Mouse (Mus musculus) intestine, embryonic 15.5 days (tissue): ENCODE data around the gene Tmem132d. TPM values are rescaled to one million over a fixed set of nuclear protein-coding genes. Genes with fewer than 3 reads are reported as not detected.

Experiments
- ATAC-seq: fragments of 200-750 bp; cut with Nextera tagmentation; 2 replicates; pipeline ENCODE4 v1.8.0; 2017; ENCODE audit warnings: moderate TSS enrichment, moderate library complexity
- H3K27ac ChIP-seq: fragments of 300-500 bp; sonication (generic); 2 replicates; pipeline ENCODE4 v1.5.1; 2015; ENCODE audit warnings: mild to moderate bottlenecking, inconsistent platforms
- H3K27me3 ChIP-seq: fragments of 300-500 bp; sonication (generic); replicated peaks from 2 replicates; pipeline ENCODE4 v1.6.1; 2015; ENCODE audit warnings: inconsistent platforms
- H3K36me3 ChIP-seq: fragments of 300-500 bp; sonication (generic); 2 replicates; pipeline ENCODE4 v1.6.1; 2015; ENCODE audit warnings: inconsistent platforms
- H3K4me1 ChIP-seq: fragments of 300-500 bp; sonication (generic); replicated peaks from 2 replicates; pipeline ENCODE4 v1.6.1; 2015; ENCODE audit warnings: inconsistent platforms
- H3K4me2 ChIP-seq: fragments of 300-500 bp; sonication (generic); replicated peaks from 2 replicates; pipeline ENCODE4 v1.6.1; 2015; ENCODE audit warnings: mild to moderate bottlenecking, inconsistent platforms
- H3K4me3 ChIP-seq: fragments of 300-500 bp; sonication (generic); replicated peaks from 2 replicates; pipeline ENCODE4 v1.5.1; 2015; ENCODE audit warnings: inconsistent platforms
- H3K9ac ChIP-seq: fragments of 300-500 bp; sonication (generic); 2 replicates; pipeline ENCODE4 v1.6.1; 2015; ENCODE audit warnings: inconsistent platforms
- H3K9me3 ChIP-seq: fragments of 300-500 bp; sonication (generic); 2 replicates; pipeline ENCODE4 v1.6.1; 2016; ENCODE audit warnings: inconsistent platforms
- WGBS: fragments of 180-500 bp; shearing (Covaris S2); methylation state at CpG from one replicate; pipeline ENCODE4 v1.1.7; 2015; 5-methylcytosine and 5-hydroxymethylcytosine counted together
- polyA plus RNA-seq: library from polyadenylated mRNA; unstranded; fragments of >200 nt; fragmentation: Nextera tagmentation; extraction: Ambion mirVana; gene quantifications from 2 replicates; pipeline ENCODE4 v1.2.1, GENCODE M21; 2015

Gene Tmem132d
- polyA plus RNA-seq, 1 experiment from 2014 or later: 0.03 TPM

- H3K27ac ChIP-seq: 0 out of 2 replicates have a peak overlapping the region, but pooled peaks have one; percentile 1
Observed at GRCm38 (mm10) chr5:128203879-128204581, 228.8 kb downstream of the Tmem132d start.

DNA sequence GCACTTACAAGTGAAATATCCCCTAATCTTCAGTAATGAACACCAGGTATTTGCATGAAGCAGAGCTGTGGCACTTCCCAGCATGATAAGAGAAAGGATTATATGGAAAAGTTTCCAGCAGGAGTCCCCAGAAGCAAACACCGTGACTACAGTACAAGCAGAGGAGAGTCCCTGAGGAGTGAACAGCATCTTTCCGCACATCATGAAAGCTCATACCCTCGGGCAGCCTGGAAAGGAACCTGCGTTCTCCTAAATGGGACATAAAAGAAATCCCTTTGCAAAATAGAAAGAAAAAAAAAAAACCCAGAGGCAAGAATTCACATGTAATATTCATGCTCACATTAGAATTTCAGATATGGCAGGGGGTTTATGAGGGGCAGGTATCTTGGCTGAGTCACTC lies 238.8 kb downstream of the Tmem132d start:
- no peaks in the 10 kb centered on the region for H3K4me1 ChIP-seq
- H3K4me3 ChIP-seq: no peak overlapping the region
- H3K4me2 ChIP-seq: no peak overlapping the region
- H3K9ac ChIP-seq: no peak overlapping the region
- no peaks in the 10 kb centered on the region for H3K27me3 ChIP-seq
- H3K36me3 ChIP-seq: no peaks in the 10 kb centered on the region
- ATAC-seq: no peak
- WGBS: 83% methylated on average over 4 of the region's 4 CpGs
- H3K9me3 ChIP-seq: no peaks in the 10 kb centered on the region
- H3K27ac ChIP-seq: no peak overlapping the region

More at GRCm38 (mm10) chr5:128203879-128204581, 228.8 kb downstream of the Tmem132d start:
- Histone ChIP-seq H3K9me3 (no peaks in the 10 kb centered on the region), H3K4me1 (peaks cover 3% of the 10 kb centered on the region; the same call in 1 of the 2 replicates), H3K4me3 (no peak overlapping the region), H3K36me3 (no peaks in the 10 kb centered on the region), H3K4me2 (no peak overlapping the region), H3K27me3 (no peaks in the 10 kb centered on the region), H3K9ac (no peak overlapping the region)
- no peak for ATAC-seq
- WGBS: 29% methylated on average over 9 of the region's 9 CpGs

DNA sequence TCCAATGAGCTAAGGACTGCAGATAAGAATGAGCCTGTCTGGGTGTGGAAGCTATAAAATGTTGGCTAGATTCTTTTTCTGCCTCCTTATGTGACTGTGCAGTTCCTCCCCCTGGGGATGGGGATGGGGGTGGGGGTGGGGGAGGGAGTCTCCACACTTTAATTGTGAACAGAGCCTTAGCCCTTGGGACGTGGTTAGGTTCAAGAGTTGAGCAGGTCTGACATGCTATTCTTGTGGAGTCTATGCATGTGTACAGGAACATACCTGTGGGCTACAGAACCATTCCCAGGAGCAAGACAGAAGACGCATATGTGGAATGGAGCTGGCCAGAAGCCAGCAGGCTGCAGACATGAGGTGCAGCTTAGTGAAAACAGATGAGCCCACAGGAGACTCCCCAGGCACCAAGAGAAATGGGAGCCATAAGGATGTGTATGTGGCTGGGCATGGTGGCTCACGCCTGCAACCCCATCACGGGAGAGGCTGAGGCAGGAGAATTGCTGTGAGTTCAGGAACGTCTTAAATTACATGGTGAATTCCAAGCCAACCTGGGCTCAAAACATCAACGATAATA lies 240.3 kb downstream of the Tmem132d start:
- Histone ChIP-seq H3K9ac (no peak overlapping the region), H3K4me3 (no peak overlapping the region), H3K4me1 (no peaks in the 10 kb centered on the region), H3K9me3 (no peaks in the 10 kb centered on the region), H3K27ac (no peak overlapping the region), H3K36me3 (no peaks in the 10 kb centered on the region), H3K4me2 (no peak overlapping the region), H3K27me3 (no peaks in the 10 kb centered on the region)
- WGBS: 70% methylated on average over 6 of the region's 6 CpGs
- no peak for ATAC-seq

DNA sequence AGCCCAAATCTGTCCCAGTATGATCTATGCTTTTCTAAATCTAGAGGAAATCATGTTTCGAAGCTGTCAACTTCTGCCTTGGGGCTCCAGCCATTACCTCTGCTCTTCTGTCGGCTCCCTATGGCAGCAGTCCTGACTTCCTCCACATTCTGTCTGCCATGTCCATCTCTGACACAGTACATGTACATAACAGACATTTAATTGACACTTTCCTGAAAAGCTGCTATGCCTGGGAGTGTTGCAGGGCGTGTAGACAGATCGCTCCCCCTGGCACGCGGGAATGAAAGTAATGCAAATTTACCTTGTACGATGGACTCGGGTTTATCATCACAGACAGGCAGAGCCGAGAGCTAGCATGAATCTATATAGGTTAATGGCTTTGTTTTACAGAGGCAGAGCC lies 241.2 kb downstream of the Tmem132d start:
- no peak overlapping the region for H3K27ac ChIP-seq
- no peaks in the 10 kb centered on the region for H3K9me3 ChIP-seq

DNA sequence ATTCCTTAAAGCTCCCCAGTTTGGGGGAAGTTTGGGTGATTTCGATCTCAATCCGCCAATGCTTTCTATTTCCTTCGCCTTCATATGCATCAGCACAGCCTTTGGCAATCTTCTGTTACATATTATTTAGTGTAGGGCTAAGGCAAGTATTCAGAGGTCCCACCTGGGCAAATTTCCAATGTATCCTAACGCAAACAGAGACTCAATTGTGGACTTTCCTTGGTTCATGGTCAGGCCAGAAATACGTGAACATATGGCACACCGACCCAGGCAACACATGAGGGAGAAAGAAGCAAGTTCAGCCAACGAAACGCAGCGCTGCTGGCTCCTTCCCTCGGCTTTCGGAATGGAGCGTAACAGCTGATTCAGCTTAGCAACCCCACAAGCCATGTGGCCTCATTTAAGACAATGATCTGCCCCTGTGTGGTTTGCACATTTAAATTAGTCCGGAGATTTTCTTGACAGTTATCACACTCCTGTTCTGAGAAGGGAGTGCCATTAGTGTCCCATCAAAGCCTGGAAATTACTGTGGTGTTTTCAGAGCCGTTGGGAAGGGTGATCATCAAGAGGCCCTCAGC lies 242.5 kb downstream of the Tmem132d start:
- Histone ChIP-seq H3K36me3 (no peaks in the 10 kb centered on the region), H3K4me1 (no peaks in the 10 kb centered on the region), H3K4me2 (no peak overlapping the region), H3K4me3 (no peak overlapping the region), H3K27ac (no peak overlapping the region), H3K27me3 (no peaks in the 10 kb centered on the region), H3K9ac (no peak overlapping the region), H3K9me3 (no peaks in the 10 kb centered on the region)
- WGBS: 82% methylated on average over 14 of the region's 14 CpGs
- ATAC-seq: no peak

More for the DNA sequence above, 241.2 kb downstream of the Tmem132d start:
- H3K27me3 ChIP-seq: no peaks in the 10 kb centered on the region
- 77% methylated on average over 9 of the region's 9 CpGs for WGBS
- ATAC-seq: no peak
- no peaks in the 10 kb centered on the region for H3K36me3 ChIP-seq
- no peaks in the 10 kb centered on the region for H3K4me1 ChIP-seq
- no peak overlapping the region for H3K4me2 ChIP-seq
- H3K4me3 ChIP-seq: no peak overlapping the region
- H3K9ac ChIP-seq: no peak overlapping the region

DNA sequence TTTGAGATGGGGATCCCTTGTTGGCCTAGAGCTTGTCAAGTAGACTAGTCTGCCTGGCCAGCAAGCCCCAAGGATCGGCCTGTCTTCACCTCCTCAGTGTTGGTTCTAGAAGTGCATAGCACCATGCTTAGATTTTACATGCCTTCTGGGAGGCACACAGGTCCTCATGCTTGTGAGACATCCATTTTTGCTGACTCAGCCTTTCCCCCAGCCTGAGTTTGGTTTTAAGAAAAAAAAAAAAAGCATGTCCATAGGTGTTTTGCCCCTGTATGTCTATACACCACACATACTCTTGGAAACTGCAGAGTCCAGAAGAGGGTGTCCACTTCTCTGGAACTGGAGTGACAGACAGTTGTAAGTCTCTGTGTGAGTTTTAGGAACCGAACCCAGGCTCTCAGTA lies 256.6 kb downstream of the Tmem132d start:
- no peaks in the 10 kb centered on the region for H3K27me3 ChIP-seq
- ATAC-seq: no peak
- H3K27ac ChIP-seq: no peak overlapping the region
- H3K4me1 ChIP-seq: no peaks in the 10 kb centered on the region
- H3K4me2 ChIP-seq: no peak overlapping the region
- H3K4me3 ChIP-seq: no peak overlapping the region
- WGBS: 82% methylated on average over 2 of the region's 2 CpGs
- H3K9me3 ChIP-seq: no peaks in the 10 kb centered on the region
- no peak overlapping the region for H3K9ac ChIP-seq
- no peaks in the 10 kb centered on the region for H3K36me3 ChIP-seq

DNA sequence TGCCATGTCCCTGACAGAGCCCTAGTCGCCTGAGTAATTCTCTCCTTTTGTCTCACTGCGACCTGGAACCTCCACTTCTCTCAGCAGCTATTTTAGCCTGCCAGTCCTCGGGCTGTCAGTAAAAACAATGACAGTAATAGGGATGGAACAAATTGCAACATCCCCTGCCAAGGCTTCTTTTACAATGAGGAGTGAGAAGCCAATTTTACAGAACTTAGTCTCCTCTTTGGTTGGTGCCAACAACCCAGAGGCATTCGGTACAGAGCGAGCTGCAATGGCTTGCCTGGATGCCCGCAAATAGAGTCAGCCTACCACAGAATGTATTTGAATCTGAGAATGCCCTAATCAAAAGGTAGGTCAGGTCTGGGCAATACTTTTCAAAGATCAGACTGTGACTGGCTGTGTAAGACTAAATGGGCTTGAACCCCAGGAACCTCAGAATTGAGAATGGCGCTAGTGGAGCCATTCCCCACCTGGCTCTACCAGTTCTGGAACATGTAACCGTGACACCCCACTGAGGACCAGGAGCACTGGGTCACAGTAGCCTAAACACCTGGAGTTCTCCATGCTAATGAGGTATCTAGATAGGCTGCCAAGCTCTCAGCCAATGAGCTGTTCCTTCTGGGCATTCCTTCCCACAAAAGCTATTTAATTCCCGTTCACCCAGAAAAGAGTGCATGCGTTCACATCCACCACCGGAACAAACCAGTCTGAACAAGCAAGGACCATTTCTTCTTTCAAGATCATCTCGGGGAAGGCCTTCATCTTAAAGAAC lies 273.8 kb downstream of the Tmem132d start:
- H3K9me3 ChIP-seq: no peaks in the 10 kb centered on the region
- no peak overlapping the region for H3K4me2 ChIP-seq
- WGBS: 82% methylated on average over 12 of the region's 12 CpGs
- H3K27me3 ChIP-seq: no peaks in the 10 kb centered on the region
- H3K27ac ChIP-seq: no peak overlapping the region
- no peaks in the 10 kb centered on the region for H3K4me1 ChIP-seq
- no peak overlapping the region for H3K4me3 ChIP-seq
- H3K9ac ChIP-seq: no peak overlapping the region
- no peak for ATAC-seq
- H3K36me3 ChIP-seq: no peaks in the 10 kb centered on the region

- WGBS: 89% methylated on average over 6 of the region's 8 CpGs
- Histone ChIP-seq H3K27ac (no peak overlapping the region), H3K4me2 (no peak overlapping the region), H3K36me3 (no peaks in the 10 kb centered on the region), H3K27me3 (no peaks in the 10 kb centered on the region), H3K4me3 (no peak overlapping the region), H3K4me1 (no peaks in the 10 kb centered on the region), H3K9ac (no peak overlapping the region), H3K9me3 (no peaks in the 10 kb centered on the region)
- ATAC-seq: no peak
Observed at GRCm38 (mm10) chr5:128151461-128151860, 281.4 kb downstream of the Tmem132d start.

GRCm38 (mm10) chr5:128146901-128147645 lies 285.8 kb downstream of the Tmem132d start:
- H3K4me3 ChIP-seq: no peak overlapping the region
- H3K36me3 ChIP-seq: no peaks in the 10 kb centered on the region
- no peaks in the 10 kb centered on the region for H3K27me3 ChIP-seq
- H3K4me1 ChIP-seq: no peaks in the 10 kb centered on the region
- H3K27ac ChIP-seq: no peak overlapping the region
- 70% methylated on average over 15 of the region's 15 CpGs for WGBS
- H3K9me3 ChIP-seq: no peaks in the 10 kb centered on the region
- H3K4me2 ChIP-seq: no peak overlapping the region
- H3K9ac ChIP-seq: no peak overlapping the region
- ATAC-seq: no peak

DNA sequence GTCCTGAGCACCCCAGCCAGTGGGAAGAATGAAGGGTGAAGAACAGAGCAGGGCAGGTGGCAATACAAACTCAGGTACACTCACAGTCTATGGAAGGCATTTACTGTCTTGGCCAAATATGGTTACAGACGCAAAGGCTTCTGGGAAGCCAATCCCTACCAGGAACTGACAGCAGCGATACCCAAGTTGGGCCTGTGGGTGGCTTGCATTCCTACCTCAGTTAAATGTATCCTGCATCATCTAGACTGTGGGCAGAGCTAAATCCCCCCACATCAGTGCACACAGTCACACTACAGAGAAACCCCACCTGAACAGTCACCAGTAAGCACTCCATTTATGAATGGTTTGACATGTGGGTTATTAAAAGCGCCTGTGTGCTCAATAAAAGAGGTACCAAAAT lies 288.1 kb downstream of the Tmem132d start:
- no peaks in the 10 kb centered on the region for H3K36me3 ChIP-seq
- H3K27ac ChIP-seq: no peak overlapping the region
- H3K4me1 ChIP-seq: no peaks in the 10 kb centered on the region
- H3K9me3 ChIP-seq: no peaks in the 10 kb centered on the region
- H3K4me3 ChIP-seq: no peak overlapping the region
- ATAC-seq: no peak
- 94% methylated on average over 3 of the region's 3 CpGs for WGBS
- H3K27me3 ChIP-seq: no peaks in the 10 kb centered on the region
- H3K9ac ChIP-seq: no peak overlapping the region
- H3K4me2 ChIP-seq: no peak overlapping the region

GRCm38 (mm10) chr5:128136818-128137217 lies 296.1 kb downstream of the Tmem132d start:
- H3K4me1 ChIP-seq: no peaks in the 10 kb centered on the region
- no peak overlapping the region for H3K4me3 ChIP-seq
- no peak overlapping the region for H3K9ac ChIP-seq
- no peak for ATAC-seq
- 63% methylated on average over 8 of the region's 8 CpGs for WGBS
- H3K9me3 ChIP-seq: no peaks in the 10 kb centered on the region
- no peaks in the 10 kb centered on the region for H3K27me3 ChIP-seq
- H3K4me2 ChIP-seq: no peak overlapping the region
- H3K36me3 ChIP-seq: no peaks in the 10 kb centered on the region
- no peak overlapping the region for H3K27ac ChIP-seq

- 43% methylated on average over 3 of the region's 3 CpGs for WGBS
- no peaks in the 10 kb centered on the region for H3K4me1 ChIP-seq
- no peaks in the 10 kb centered on the region for H3K27me3 ChIP-seq
- no peak for ATAC-seq
- H3K4me3 ChIP-seq: no peak overlapping the region
- no peaks in the 10 kb centered on the region for H3K9me3 ChIP-seq
- no peak overlapping the region for H3K27ac ChIP-seq
- no peak overlapping the region for H3K4me2 ChIP-seq
- H3K9ac ChIP-seq: no peak overlapping the region
- H3K36me3 ChIP-seq: no peaks in the 10 kb centered on the region
Observed at GRCm38 (mm10) chr5:128122656-128123055, 310.2 kb downstream of the Tmem132d start.
